Mouse (Mus musculus): Measurements from ENCODE around the gene Tigd3. TPM values are rescaled to one million over a fixed set of nuclear protein-coding genes. Genes with fewer than 3 reads are reported as not detected.

The Tigd3 gene
- total RNA-seq, 2 experiments from 2014 or later: 5.6 to 5.9 TPM

- no peak for DNase-seq (ENCODE audit: low spot score in 2 of 2)
- intact Hi-C loops (cut with DNase I): no loop called here
Observed at GRCm38 (mm10) chr19:5841389-5841946, 52.5 kb downstream of the Tigd3 start.

Other genes starting within 250 kb of the Tigd3 start
- 10 to 100 TPM; 23.9 to 24.4 TPM for gene Sipa1, start 230.4 kb downstream of the Tigd3 start, total RNA-seq (2021)
- gene Map3k11, start 205.4 kb downstream of the Tigd3 start, total RNA-seq (2021): 10 to 100 TPM; 12.6 to 15.9 TPM
- 10 to 100 TPM; 63.6 to 65.1 TPM for gene Pcnx3, start 205.2 kb downstream of the Tigd3 start, total RNA-seq (2021)
- not detected for gene Kcnk7, start 189.8 kb downstream of the Tigd3 start, total RNA-seq (2021)
- gene Ehbp1l1, start 167.8 kb downstream of the Tigd3 start, total RNA-seq (2021): 10 to 100 TPM; 36.6 to 37.7 TPM
- 10 to 100 TPM; 38.7 to 39.2 TPM for gene Fam89b, start 164.5 kb downstream of the Tigd3 start, total RNA-seq (2021)
- gene Ltbp3, start 153.2 kb downstream of the Tigd3 start, total RNA-seq (2021): 10 to 100 TPM; 26.6 to 29.0 TPM
- gene Scyl1, start 122.7 kb downstream of the Tigd3 start, total RNA-seq (2021): 10 to 100 TPM; 77.7 to 79.5 TPM
- 10 to 100 TPM; 11.1 to 12.1 TPM for gene Frmd8, start 18.9 kb downstream of the Tigd3 start, total RNA-seq (2021)
- gene Slc25a45, start 16.3 kb downstream of the Tigd3 start, total RNA-seq (2021): 1 to 10 TPM; 2.8 to 3.0 TPM
- 10 to 100 TPM; 87.6 to 90.4 TPM for gene Dpf2, start 18.9 kb upstream of the Tigd3 start, total RNA-seq (2021)
- 1 to 10 TPM; 7.1 to 8.0 TPM for gene Cdc42ep2, start 30.7 kb upstream of the Tigd3 start, total RNA-seq (2021)
- 1 to 10 TPM; 6.2 to 6.6 TPM for gene Pola2, start 70.1 kb upstream of the Tigd3 start, total RNA-seq (2021)
- gene Slc22a20, start 92.0 kb upstream of the Tigd3 start, total RNA-seq (2021): not detected
- 10 to 100 TPM; 14.5 to 17.4 TPM for gene Capn1, start 121.7 kb upstream of the Tigd3 start, total RNA-seq (2021)
- 10 to 100 TPM; 41.2 to 44.4 TPM for gene Syvn1, start 152.4 kb upstream of the Tigd3 start, total RNA-seq (2021)
- gene Mrpl49, start 163.6 kb upstream of the Tigd3 start, total RNA-seq (2021): 10 to 100 TPM; 49.8 to 54.3 TPM
- 100 to 1,000 TPM; 597 to 658 TPM for gene Fau, start 163.7 kb upstream of the Tigd3 start, total RNA-seq (2021)
- gene Znhit2, start 167.0 kb upstream of the Tigd3 start, total RNA-seq (2021): 10 to 100 TPM; 39.4 to 41.7 TPM
- 10 to 100 TPM; 41.3 to 46.1 TPM for gene Tm7sf2, start 174.2 kb upstream of the Tigd3 start, total RNA-seq (2021)
- 10 to 100 TPM; 73.9 to 87.1 TPM for gene Vps51, start 183.1 kb upstream of the Tigd3 start, total RNA-seq (2021)
- gene Tmem262, start 185.9 kb upstream of the Tigd3 start, total RNA-seq (2021): not detected
- 1 to 10 TPM in 1 of 2 experiments, under 1 TPM in 1; 0.59 to 1.3 TPM for gene Gm28374, start 188.1 kb upstream of the Tigd3 start, total RNA-seq (2021)
- gene Zfpl1, start 190.8 kb upstream of the Tigd3 start, total RNA-seq (2021): 10 to 100 TPM; 32.8 to 35.0 TPM
- gene Cdca5, start 190.8 kb upstream of the Tigd3 start, total RNA-seq (2021): under 1 TPM; 0.38 to 0.44 TPM
- not detected for gene AC131692.1, start 200.3 kb upstream of the Tigd3 start, total RNA-seq (2021)
- not detected for gene Naaladl1, start 211.6 kb upstream of the Tigd3 start, total RNA-seq (2021)
- gene Sac3d1, start 224.5 kb upstream of the Tigd3 start, total RNA-seq (2021): 10 to 100 TPM; 23.7 to 24.7 TPM
- 10 to 100 TPM; 39.2 to 42.9 TPM for gene Snx15, start 234.2 kb upstream of the Tigd3 start, total RNA-seq (2021)
- gene Batf2, start 246.8 kb upstream of the Tigd3 start, total RNA-seq (2021): under 1 TPM in 1 of 2 experiments, not detected in 1; 0.33 TPM
- gene Arl2, start 247.4 kb upstream of the Tigd3 start, total RNA-seq (2021): 10 to 100 TPM; 61.2 to 69.7 TPM

Measured in left cerebral cortex, postnatal 14 days (tissue).